Mouse (Mus musculus): ENCODE results near the gene Akap8. TPM values are rescaled to one million over a fixed set of nuclear protein-coding genes. Genes with fewer than 3 reads are reported as not detected.

Gene Akap8
- 114 and 115 TPM in 2 replicates for polyA plus RNA-seq (2012; rRNA removed)

GRCm38 (mm10) chr17:32320597-32321389 lies at the start of gene Akap8:
Gene Akap8, minus strand, starts transcription at chr17:32321238.

GRCm38 (mm10) chr17:32350382-32350983 lies 29.4 kb upstream of the Akap8 start, which contains the start of gene Akap8l:
Gene Akap8l, minus strand, starts transcription at chr17:32350607.

GRCm38 (mm10) chr17:32284262-32285137 lies 36.5 kb downstream of the Akap8 start, which contains the start of gene Brd4:
Gene Brd4, minus strand, starts transcription at chr17:32284722.

Other genes starting within 250 kb of the Akap8 start
- gene Notch3, start 154.4 kb downstream of the Akap8 start, polyA plus RNA-seq (2012; rRNA removed), result 14.8 and 16.8 TPM in 2 replicates
- gene Ephx3, start 131.7 kb downstream of the Akap8 start, polyA plus RNA-seq (2012; rRNA removed), result 0.27 and 0.44 TPM in 2 replicates
- 30.6 and 37.0 TPM in 2 replicates for gene Brd4, start 36.5 kb downstream of the Akap8 start, polyA plus RNA-seq (2012; rRNA removed)
- 193 and 199 TPM in 2 replicates for gene Akap8l, start 29.4 kb upstream of the Akap8 start, polyA plus RNA-seq (2012; rRNA removed)
- gene Wiz, start 68.2 kb upstream of the Akap8 start, polyA plus RNA-seq (2012; rRNA removed), result 56.9 and 67.6 TPM in 2 replicates
- 0.52 and 0.70 TPM in 2 replicates for gene Rasal3, start 82.3 kb upstream of the Akap8 start, polyA plus RNA-seq (2012; rRNA removed)
- not detected in 2 replicates for gene Pglyrp2, start 102.9 kb upstream of the Akap8 start, polyA plus RNA-seq (2012; rRNA removed)
- 0.60 and 0.65 TPM in 2 replicates for gene Cyp4f39, start 131.5 kb upstream of the Akap8 start, polyA plus RNA-seq (2012; rRNA removed)
- gene Cyp4f17, start 184.8 kb upstream of the Akap8 start, polyA plus RNA-seq (2012; rRNA removed), result 10.0 and 11.0 TPM in 2 replicates
- gene Cyp4f16, start 215.3 kb upstream of the Akap8 start, polyA plus RNA-seq (2012; rRNA removed), result 18.8 and 21.6 TPM in 2 replicates